Mouse (Mus musculus): ENCODE measurements at regions not wholly inside any gene's neighbourhood (a gene's known extent, or its start where the extent isn't known, plus 50 kb on each side); places are given as distances from the start of the nearest gene placed in this dataset.
"Not testable (repeated sequence)": the region's sequence is repeated elsewhere in the genome, so short reads cannot be mapped to it uniquely, and the experiment has no call there.

- TF ChIP-seq CTCF (IDR thresholded peaks at IDR 0.05; ENCODE audit: low read depth) = no peak
- no peak for TF ChIP-seq EP300 (IDR thresholded peaks at IDR 0.05; ENCODE audit: low read depth)
- no peak overlapping the region for H3K4me2 ChIP-seq (ENCODE audit: low read depth, low read length)
- no peaks in the 10 kb centered on the region for H3K36me3 ChIP-seq (replicated peaks; ENCODE audit: control insufficient read depth, insufficient read depth, low read length)
- H3K9me3 ChIP-seq (replicated peaks; ENCODE audit: control insufficient read depth, low read length) = no peaks in the 10 kb centered on the region
- H3K27ac ChIP-seq (ENCODE audit: low read depth) = no peak overlapping the region
- H3K4me1 ChIP-seq (ENCODE audit: control insufficient read depth, insufficient read depth) = no peaks in the 10 kb centered on the region
- H3K27me3 ChIP-seq (ENCODE audit: control insufficient read depth, insufficient read depth, low read length) = no peaks in the 10 kb centered on the region
- no peak for DNase-seq (ENCODE audit: low spot score)
- 80% methylated on average over 2 of the region's 2 CpGs for WGBS
- no peak overlapping the region for H3K4me3 ChIP-seq (ENCODE audit: low read depth, low read length)
- H3K9ac ChIP-seq (replicated peaks; ENCODE audit: low read depth, low read length) = no peak overlapping the region
- ATAC-seq (ENCODE audit: insufficient read depth, low read depth) = no peak
Measured at GRCm38 (mm10) chrX:104931153-104931706, 74.2 kb upstream of the Magee2 start.

DNA sequence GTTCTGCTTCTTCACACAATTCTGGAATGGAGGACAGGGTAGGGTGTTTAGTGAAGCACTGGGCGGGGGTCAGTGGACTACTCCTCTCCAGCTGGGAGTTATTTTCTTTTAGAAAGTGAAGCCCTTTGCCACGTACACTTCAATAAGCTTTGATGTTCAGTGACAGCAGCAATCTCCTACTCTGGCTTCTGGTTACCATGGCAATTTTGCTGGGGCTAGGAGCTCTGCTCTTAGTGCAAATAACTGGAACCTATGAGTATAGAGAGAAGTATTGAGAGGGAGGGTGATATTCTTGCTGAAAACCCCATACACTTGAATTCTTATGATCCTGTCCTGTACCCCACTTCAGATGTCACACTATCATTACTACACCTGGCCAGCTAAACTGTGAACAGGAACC is 94.5 kb upstream of the Magee2 start:
- H3K9me3 ChIP-seq (replicated peaks; ENCODE audit: control insufficient read depth, low read length) = no peaks in the 10 kb centered on the region
- no peak for TF ChIP-seq CTCF (IDR thresholded peaks at IDR 0.05; ENCODE audit: low read depth)
- H3K4me3 ChIP-seq (ENCODE audit: low read depth, low read length) = no peak overlapping the region
- no peak overlapping the region for H3K4me2 ChIP-seq (ENCODE audit: low read depth, low read length)
- no peak for DNase-seq (ENCODE audit: low spot score)
- H3K27me3 ChIP-seq (ENCODE audit: control insufficient read depth, insufficient read depth, low read length) = no peaks in the 10 kb centered on the region
- no peaks in the 10 kb centered on the region for H3K4me1 ChIP-seq (ENCODE audit: control insufficient read depth, insufficient read depth)
- 41% methylated on average over 2 of the region's 2 CpGs for WGBS
- no peaks in the 10 kb centered on the region for H3K36me3 ChIP-seq (replicated peaks; ENCODE audit: control insufficient read depth, insufficient read depth, low read length)
- no peak overlapping the region for H3K9ac ChIP-seq (replicated peaks; ENCODE audit: low read depth, low read length)
- no peak for ATAC-seq (ENCODE audit: insufficient read depth, low read depth)
- no peak overlapping the region for H3K27ac ChIP-seq (ENCODE audit: low read depth)

- not testable (repeated sequence) for DNase-seq (ENCODE audit: low spot score); H3K4me2 ChIP-seq (ENCODE audit: low read depth, low read length); H3K4me1 ChIP-seq (ENCODE audit: control insufficient read depth, insufficient read depth); H3K4me3 ChIP-seq (ENCODE audit: low read depth, low read length); H3K9me3 ChIP-seq (replicated peaks; ENCODE audit: control insufficient read depth, low read length); H3K9ac ChIP-seq (replicated peaks; ENCODE audit: low read depth, low read length); H3K36me3 ChIP-seq (replicated peaks; ENCODE audit: control insufficient read depth, insufficient read depth, low read length); H3K27ac ChIP-seq (ENCODE audit: low read depth); ATAC-seq (ENCODE audit: insufficient read depth, low read depth); H3K27me3 ChIP-seq (ENCODE audit: control insufficient read depth, insufficient read depth, low read length)
- WGBS = 68% methylated on average over 4 of the region's 5 CpGs
Measured at GRCm38 (mm10) chrX:104952809-104953208, 95.7 kb upstream of the Magee2 start.

GRCm38 (mm10) chrX:104953391-104953790 is 96.3 kb upstream of the Magee2 start:
- not testable (repeated sequence) for H3K9me3 ChIP-seq (replicated peaks; ENCODE audit: control insufficient read depth, low read length); H3K4me1 ChIP-seq (ENCODE audit: control insufficient read depth, insufficient read depth); DNase-seq (ENCODE audit: low spot score); H3K9ac ChIP-seq (replicated peaks; ENCODE audit: low read depth, low read length); ATAC-seq (ENCODE audit: insufficient read depth, low read depth); H3K36me3 ChIP-seq (replicated peaks; ENCODE audit: control insufficient read depth, insufficient read depth, low read length); H3K27me3 ChIP-seq (ENCODE audit: control insufficient read depth, insufficient read depth, low read length); H3K4me2 ChIP-seq (ENCODE audit: low read depth, low read length); H3K4me3 ChIP-seq (ENCODE audit: low read depth, low read length); H3K27ac ChIP-seq (ENCODE audit: low read depth)
- WGBS = 79% methylated on average over 1 of the region's 3 CpGs

- TF ChIP-seq EP300 (IDR thresholded peaks at IDR 0.05; ENCODE audit: low read depth) (no peak), CTCF (IDR thresholded peaks at IDR 0.05; ENCODE audit: low read depth) (no peak)
- no peak for ATAC-seq (ENCODE audit: insufficient read depth, low read depth)
- Histone ChIP-seq H3K9ac (replicated peaks; ENCODE audit: low read depth, low read length) (no peak overlapping the region), H3K36me3 (replicated peaks; ENCODE audit: control insufficient read depth, insufficient read depth, low read length) (no peaks in the 10 kb centered on the region), H3K9me3 (replicated peaks; ENCODE audit: control insufficient read depth, low read length) (no peaks in the 10 kb centered on the region), H3K27ac (ENCODE audit: low read depth) (no peak overlapping the region), H3K4me2 (ENCODE audit: low read depth, low read length) (no peak overlapping the region), H3K27me3 (ENCODE audit: control insufficient read depth, insufficient read depth, low read length) (no peaks in the 10 kb centered on the region), H3K4me1 (ENCODE audit: control insufficient read depth, insufficient read depth) (no peaks in the 10 kb centered on the region), H3K4me3 (ENCODE audit: low read depth, low read length) (no peak overlapping the region)
- no peak for DNase-seq (ENCODE audit: low spot score)
- 85% methylated on average over 2 of the region's 2 CpGs for WGBS
Measured at GRCm38 (mm10) chrX:104978432-104978831, 101.1 kb upstream of the Pbdc1 start.

- H3K27ac ChIP-seq (ENCODE audit: low read depth) = no peak overlapping the region
- TF ChIP-seq EP300 (IDR thresholded peaks at IDR 0.05; ENCODE audit: low read depth) (no peak), CTCF (IDR thresholded peaks at IDR 0.05; ENCODE audit: low read depth) (no peak)
- H3K9me3 ChIP-seq (replicated peaks; ENCODE audit: control insufficient read depth, low read length) = no peaks in the 10 kb centered on the region
- no peaks in the 10 kb centered on the region for H3K36me3 ChIP-seq (replicated peaks; ENCODE audit: control insufficient read depth, insufficient read depth, low read length)
- ATAC-seq (ENCODE audit: insufficient read depth, low read depth) (no peak), DNase-seq (ENCODE audit: low spot score) (no peak)
- 24% methylated on average over 3 of the region's 3 CpGs for WGBS
- no peaks in the 10 kb centered on the region for H3K4me1 ChIP-seq (ENCODE audit: control insufficient read depth, insufficient read depth)
- H3K9ac ChIP-seq (replicated peaks; ENCODE audit: low read depth, low read length) = no peak overlapping the region
- H3K4me3 ChIP-seq (ENCODE audit: low read depth, low read length) = no peak overlapping the region
- H3K27me3 ChIP-seq (ENCODE audit: control insufficient read depth, insufficient read depth, low read length) = peaks cover 4% of the 10 kb centered on the region; the same call in 1 of the 2 replicates
- H3K4me2 ChIP-seq (ENCODE audit: low read depth, low read length) = no peak overlapping the region
Measured at GRCm38 (mm10) chrX:105003260-105003659, 76.3 kb upstream of the Pbdc1 start.
